Mouse (Mus musculus): ENCODE measurements around the gene Lsm5. TPM values are rescaled to one million over a fixed set of nuclear protein-coding genes. Genes with fewer than 3 reads are reported as not detected.

Lsm5 gene
- polyA plus RNA-seq, 1 experiment from 2014 or later = 118 TPM

GRCm38 (mm10) chr6:56664410-56664809 is 40.1 kb downstream of the Lsm5 start:
- no peaks in the 10 kb centered on the region for H3K36me3 ChIP-seq
- 88% methylated on average over 3 of the region's 3 CpGs for WGBS

GRCm38 (mm10) chr6:56655393-56655792 is 49.1 kb downstream of the Lsm5 start:
- no peak overlapping the region for H3K4me3 ChIP-seq
- WGBS = 74% methylated on average over 8 of the region's 8 CpGs
- no peak for DNase-seq (ENCODE audit: low spot score)
- peaks cover 30% of the 10 kb centered on the region for H3K27me3 ChIP-seq (ENCODE audit: insufficient read depth, poor library complexity, severe bottlenecking)
- no peaks in the 10 kb centered on the region for H3K9me3 ChIP-seq
- H3K36me3 ChIP-seq = no peaks in the 10 kb centered on the region
- H3K4me1 ChIP-seq = peaks cover 10% of the 10 kb centered on the region
- no peak overlapping the region for H3K27ac ChIP-seq

More at GRCm38 (mm10) chr6:56664410-56664809, 40.1 kb downstream of the Lsm5 start:
- no peaks in the 10 kb centered on the region for H3K9me3 ChIP-seq
- DNase-seq (ENCODE audit: low spot score) = no peak
- H3K4me3 ChIP-seq = no peak overlapping the region
- H3K27me3 ChIP-seq (ENCODE audit: insufficient read depth, poor library complexity, severe bottlenecking) = no peaks in the 10 kb centered on the region
- H3K27ac ChIP-seq = no peak overlapping the region
- H3K4me1 ChIP-seq = no peaks in the 10 kb centered on the region

GRCm38 (mm10) chr6:56652121-56652592 is 52.4 kb downstream of the Lsm5 start:
- peak; percentile 76 for DNase-seq (ENCODE audit: low spot score)
- no peaks in the 10 kb centered on the region for H3K9me3 ChIP-seq
- peaks cover 30% of the 10 kb centered on the region for H3K27me3 ChIP-seq (ENCODE audit: insufficient read depth, poor library complexity, severe bottlenecking)
- H3K4me1 ChIP-seq = peaks cover 10% of the 10 kb centered on the region
- H3K27ac ChIP-seq = no peak overlapping the region
- under 1% methylated on average over 36 of the region's 36 CpGs for WGBS
- H3K4me3 ChIP-seq = peak overlapping the region; percentile 63
- H3K36me3 ChIP-seq = no peaks in the 10 kb centered on the region

Other genes with a start within 250 kb of the Lsm5 start
- gene Pde1c, start 135.6 kb downstream of the Lsm5 start, polyA plus RNA-seq (2016; fragmentation: Nextera tagmentation; extraction: Ambion mirVana) = 2.2 and 3.1 TPM in 2 replicates
- gene Avl9, start 10.2 kb upstream of the Lsm5 start, polyA plus RNA-seq (2016; fragmentation: Nextera tagmentation; extraction: Ambion mirVana) = 8.6 and 9.3 TPM in 2 replicates
- gene Kbtbd2, start 93.1 kb upstream of the Lsm5 start, polyA plus RNA-seq (2016; fragmentation: Nextera tagmentation; extraction: Ambion mirVana) = 35.8 and 39.9 TPM in 2 replicates
- gene Fkbp9, start 127.3 kb upstream of the Lsm5 start, polyA plus RNA-seq (2016; fragmentation: Nextera tagmentation; extraction: Ambion mirVana) = 122 and 142 TPM in 2 replicates
- gene Nt5c3, start 219.2 kb upstream of the Lsm5 start, polyA plus RNA-seq (2016; fragmentation: Nextera tagmentation; extraction: Ambion mirVana) = 74.1 and 75.4 TPM in 2 replicates
- gene Vmn1r4, start 219.3 kb upstream of the Lsm5 start, polyA plus RNA-seq (2016; fragmentation: Nextera tagmentation; extraction: Ambion mirVana) = 0.13 and 0.16 TPM in 2 replicates

All from heart, embryonic 10.5 days (tissue).